Mouse (Mus musculus) forebrain, postnatal 0 days (tissue): ENCODE measurements around the gene Gsdmc3. TPM values are rescaled to one million over a fixed set of nuclear protein-coding genes. Genes with fewer than 3 reads are reported as not detected.
A peak's percentile ranks its signal among the peaks of the same experiment; 100 is the strongest.
"Not testable (repeated sequence)": the region's sequence is repeated elsewhere in the genome, so short reads cannot be mapped to it uniquely, and the experiment has no call there.

Experiments used
- ATAC-seq: fragments of 200-750 bp; cut with Nextera tagmentation; 2 replicates; pipeline ENCODE4 v1.8.0; 2017; ENCODE audit warnings: mild to moderate bottlenecking, moderate library complexity
- DNase-seq: peaks from one replicate; pipeline ENCODE4 v3.0.0-alpha.2; 2015
- H3K27ac ChIP-seq: fragments of 300-500 bp; sonication (generic); 2 replicates; pipeline ENCODE4 v1.5.1; 2014; ENCODE audit warnings: low read depth, mild to moderate bottlenecking, antibody characterized with exemption, low read length, moderate library complexity, mixed read lengths
- H3K27me3 ChIP-seq: fragments of 300-500 bp; sonication (generic); 2 replicates; pipeline ENCODE4 v1.6.1; 2014; ENCODE audit warnings: mild to moderate bottlenecking, low read length, mixed read lengths; ENCODE audit not compliant: insufficient read depth
- H3K36me3 ChIP-seq: fragments of 300-500 bp; sonication (generic); 2 replicates; pipeline ENCODE4 v1.6.1; 2014; ENCODE audit warnings: mild to moderate bottlenecking, moderate library complexity; ENCODE audit not compliant: insufficient read depth
- H3K4me1 ChIP-seq: fragments of 300-500 bp; sonication (generic); 2 replicates; pipeline ENCODE4 v1.6.1; 2014; ENCODE audit warnings: antibody characterized with exemption; ENCODE audit not compliant: insufficient read depth
- H3K4me2 ChIP-seq: fragments of 300-500 bp; sonication (generic); 2 replicates; pipeline ENCODE4 v1.6.1; 2014; ENCODE audit warnings: low read depth, mild to moderate bottlenecking, moderate library complexity
- H3K4me3 ChIP-seq: fragments of 300-500 bp; sonication (generic); 2 replicates; pipeline ENCODE4 v1.5.1; 2014; ENCODE audit warnings: low read depth, low read length, mixed read lengths
- H3K9ac ChIP-seq: fragments of 300-500 bp; sonication (generic); 2 replicates; pipeline ENCODE4 v1.6.1; 2014; ENCODE audit warnings: mild to moderate bottlenecking
- H3K9me3 ChIP-seq: fragments of 300-500 bp; sonication (generic); 2 replicates; pipeline ENCODE4 v1.6.1; 2016; ENCODE audit warnings: low read length
- CTCF ChIP-seq: sonication (generic); IDR thresholded peaks from 2 replicates; pipeline ENCODE4 v1.5.1; 2016; ENCODE audit warnings: antibody characterized with exemption, control low read depth, low read depth
- WGBS: fragments of 180-500 bp; shearing (Covaris S2); extraction: QIAGEN DNeasy Blood & Tissue Kit; methylation state at CpG from one replicate; pipeline ENCODE4 v1.1.7; 2014; 5-methylcytosine and 5-hydroxymethylcytosine counted together
- polyA plus RNA-seq: library from polyadenylated mRNA; unstranded; fragments of >200 nt; fragmentation: Nextera tagmentation; extraction: Ambion mirVana; gene quantifications from 2 replicates; pipeline ENCODE4 v1.2.1, GENCODE M21; 2015
- total RNA-seq: library from RNA; depleted of rRNA; stranded (reverse); fragments of >200 nt; gene quantifications from 2 replicates; pipeline ENCODE4 v1.2.3, GENCODE M21; 2014; rRNA removed

The Gsdmc3 gene
- total RNA-seq = not detected in 2 replicates
- polyA plus RNA-seq = 0.06 TPM in 1 of 2 replicates, not detected in the other

GRCm38 (mm10) chr15:63878458-63878857 lies at the start of gene Gsdmc3:
TSS of gene Gsdmc3 (minus strand) at chr15:63878558.
- H3K27ac ChIP-seq, H3K4me1 ChIP-seq, H3K4me2 ChIP-seq, DNase-seq, H3K9me3 ChIP-seq, ATAC-seq, H3K27me3 ChIP-seq, H3K36me3 ChIP-seq, H3K4me3 ChIP-seq, H3K9ac ChIP-seq: not testable (repeated sequence)
- 89% methylated on average over 1 of the region's 3 CpGs for WGBS

- no peak overlapping the region for H3K9ac ChIP-seq
- no peak overlapping the region for H3K4me2 ChIP-seq
- WGBS = 70% methylated on average over 3 of the region's 3 CpGs
- no peaks in the 10 kb centered on the region for H3K27me3 ChIP-seq
- peaks cover 11% of the 10 kb centered on the region for H3K36me3 ChIP-seq
- H3K27ac ChIP-seq = no peak overlapping the region
- ATAC-seq = peak; percentile 40; the same call in 1 of the 2 replicates
- no peaks in the 10 kb centered on the region for H3K9me3 ChIP-seq
- H3K4me1 ChIP-seq = no peaks in the 10 kb centered on the region
- H3K4me3 ChIP-seq = no peak overlapping the region
- peak; percentile 18 for DNase-seq
- no peak for TF ChIP-seq CTCF
Measured at GRCm38 (mm10) chr15:63926201-63926600, 47.8 kb upstream of the Gsdmc3 start.

GRCm38 (mm10) chr15:63924484-63924883 lies 46.1 kb upstream of the Gsdmc3 start:
- Histone ChIP-seq H3K4me1 (no peaks in the 10 kb centered on the region), H3K9ac (no peak overlapping the region), H3K9me3 (no peaks in the 10 kb centered on the region), H3K27ac (no peak overlapping the region), H3K36me3 (peaks cover under 1% of the 10 kb centered on the region), H3K4me3 (no peak overlapping the region), H3K27me3 (no peaks in the 10 kb centered on the region), H3K4me2 (no peak overlapping the region)
- DNase-seq (no peak), ATAC-seq (no peak)
- TF ChIP-seq CTCF = no peak
- WGBS = 83% methylated on average over 1 of the region's 1 CpGs

GRCm38 (mm10) chr15:63921618-63922017 lies 43.3 kb upstream of the Gsdmc3 start:
- not testable (repeated sequence) for H3K4me3 ChIP-seq, H3K4me1 ChIP-seq, DNase-seq, ATAC-seq, H3K27me3 ChIP-seq, H3K4me2 ChIP-seq, H3K36me3 ChIP-seq, H3K9ac ChIP-seq, H3K27ac ChIP-seq, H3K9me3 ChIP-seq
- WGBS = 79% methylated on average over 2 of the region's 5 CpGs

GRCm38 (mm10) chr15:63919728-63920127 lies 41.4 kb upstream of the Gsdmc3 start:
- not testable (repeated sequence) for DNase-seq, ATAC-seq, H3K9me3 ChIP-seq, H3K4me3 ChIP-seq, H3K27ac ChIP-seq, H3K9ac ChIP-seq, H3K36me3 ChIP-seq, H3K4me1 ChIP-seq, H3K4me2 ChIP-seq, H3K27me3 ChIP-seq
- 81% methylated on average over 1 of the region's 2 CpGs for WGBS

- not testable (repeated sequence) for H3K9me3 ChIP-seq, DNase-seq, H3K4me1 ChIP-seq, H3K4me3 ChIP-seq, H3K36me3 ChIP-seq, ATAC-seq, H3K27ac ChIP-seq, H3K27me3 ChIP-seq, H3K4me2 ChIP-seq, H3K9ac ChIP-seq
- WGBS = 81% methylated on average over 3 of the region's 4 CpGs
Measured at GRCm38 (mm10) chr15:63916584-63916983, 38.2 kb upstream of the Gsdmc3 start.

- not testable (repeated sequence) for H3K9me3 ChIP-seq, H3K4me2 ChIP-seq, H3K36me3 ChIP-seq, DNase-seq, H3K4me1 ChIP-seq, ATAC-seq, H3K27ac ChIP-seq, H3K4me3 ChIP-seq, H3K27me3 ChIP-seq, H3K9ac ChIP-seq
- 90% methylated on average over 2 of the region's 2 CpGs for WGBS
Measured at GRCm38 (mm10) chr15:63912197-63912596, 33.8 kb upstream of the Gsdmc3 start, which contains the start of gene Gsdmc4. TSS of gene Gsdmc4 (minus strand) at chr15:63912297.

GRCm38 (mm10) chr15:63909896-63910295 lies 31.5 kb upstream of the Gsdmc3 start:
- ATAC-seq, H3K4me3 ChIP-seq, DNase-seq, H3K4me2 ChIP-seq, H3K27ac ChIP-seq, H3K9me3 ChIP-seq, H3K9ac ChIP-seq, H3K27me3 ChIP-seq, H3K4me1 ChIP-seq, H3K36me3 ChIP-seq: not testable (repeated sequence)
